Mouse (Mus musculus) CH12.LX (cell line): ENCODE data around the gene Nr2f2. TPM values are rescaled to one million over a fixed set of nuclear protein-coding genes. Genes with fewer than 3 reads are reported as not detected.

Experiments used
- DNase-seq: peaks from one replicate; pipeline ENCODE4 v3.0.0-alpha.2; 2013; ENCODE audit errors: extremely low read depth
- H3K27ac ChIP-seq: 2 replicates; pipeline ENCODE4 v1.5.1; 2012; ENCODE audit warnings: low read depth, mild to moderate bottlenecking, control low read depth, moderate library complexity; ENCODE audit not compliant: insufficient read depth
- H3K27me3 ChIP-seq: replicated peaks from 2 replicates; pipeline ENCODE3; 2012; ENCODE audit warnings: inconsistent platforms
- H3K36me3 ChIP-seq, 2 experiments: replicated peaks in 1 of 2; 2 replicates each; pipeline versions ENCODE3 to v1.6.1; 2012; ENCODE audit warnings: inconsistent platforms in 1 of 2, low read length in 1 of 2, mild to moderate bottlenecking in 1 of 2, mixed read lengths in 1 of 2, moderate library complexity in 1 of 2; ENCODE audit not compliant: control insufficient read depth in 1 of 2, insufficient read depth in 1 of 2
- H3K4me1 ChIP-seq, 2 experiments: 2 replicates each; pipeline ENCODE4 v1.6.1; 2012; ENCODE audit warnings: inconsistent platforms in 1 of 2, moderate library complexity in 1 of 2; ENCODE audit not compliant: insufficient read depth in 2 of 2, control insufficient read depth in 1 of 2
- H3K4me2 ChIP-seq: 2 replicates; pipeline ENCODE4 v1.6.1; 2012; ENCODE audit warnings: low read depth, mild to moderate bottlenecking, control low read depth; ENCODE audit not compliant: poor library complexity, insufficient read depth, severe bottlenecking
- H3K4me3 ChIP-seq, 3 experiments: fragments of 150-350 bp in 1 of 3; sonication (generic) in 1 of 3; replicated peaks in 1 of 3; 2 replicates each; pipeline versions ENCODE3 to v1.5.1; 2011 to 2012; ENCODE audit warnings: low read depth in 2 of 3, low read length in 2 of 3, mild to moderate bottlenecking in 2 of 3, moderate library complexity in 2 of 3, control low read depth in 1 of 3, improper control_type of control experiment in 1 of 3, inconsistent platforms in 1 of 3, mixed read lengths in 1 of 3; ENCODE audit not compliant: poor library complexity in 1 of 3
- H3K79me2 ChIP-seq: replicated peaks from 2 replicates; pipeline ENCODE4 v1.6.1; 2012; ENCODE audit warnings: mild to moderate bottlenecking, moderate library complexity; ENCODE audit not compliant: control insufficient read depth, poor library complexity, insufficient read depth, severe bottlenecking; ENCODE audit errors: extremely low read depth
- H3K9ac ChIP-seq: 2 replicates; pipeline ENCODE4 v1.6.1; 2012; ENCODE audit warnings: low read depth, mild to moderate bottlenecking, control low read depth, moderate library complexity; ENCODE audit not compliant: insufficient read depth
- H3K9me3 ChIP-seq: replicated peaks from 2 replicates; pipeline ENCODE3; 2012; ENCODE audit warnings: low read length, inconsistent platforms, mixed read lengths
- BHLHE40 ChIP-seq: IDR thresholded peaks from 2 replicates; pipeline ENCODE4 v1.6.1; 2011; ENCODE audit warnings: mild to moderate bottlenecking, low read depth, low read length, improper control_type of control experiment
- CHD2 ChIP-seq: IDR thresholded peaks from 2 replicates; pipeline ENCODE4 v1.6.1; 2011; ENCODE audit warnings: low read length, improper control_type of control experiment
- CTCF ChIP-seq, 2 experiments: IDR thresholded peaks in 1 of 2; conservative IDR thresholded peaks in 1 of 2; 2 replicates each; pipeline ENCODE4 v1.5.1; 2011 to 2012; ENCODE audit warnings: low read depth in 2 of 2, low read length in 2 of 2, improper control_type of control experiment in 1 of 2, inconsistent platforms in 1 of 2, mild to moderate bottlenecking in 1 of 2, moderate library complexity in 1 of 2
- EP300 ChIP-seq: IDR thresholded peaks from 2 replicates; pipeline ENCODE4 v1.6.1; 2011; ENCODE audit warnings: low read length, improper control_type of control experiment
- HCFC1 ChIP-seq: IDR thresholded peaks from 2 replicates; pipeline ENCODE4 v1.6.1; 2012; ENCODE audit warnings: low read depth, mild to moderate bottlenecking, inconsistent platforms, low read length, improper control_type of control experiment
- IRF4 ChIP-seq: IDR thresholded peaks from 2 replicates; pipeline ENCODE4 v1.6.1; 2014; ENCODE audit warnings: low read depth, mild to moderate bottlenecking, inconsistent platforms, low read length, improper control_type of control experiment
- JUN ChIP-seq: IDR thresholded peaks from 2 replicates; pipeline ENCODE4 v1.6.1; 2011; ENCODE audit warnings: low read depth, mild to moderate bottlenecking, low read length, improper control_type of control experiment, moderate library complexity; ENCODE audit not compliant: insufficient read depth
- KAT2A ChIP-seq: IDR thresholded peaks from 2 replicates; pipeline ENCODE4 v1.6.1; 2012; ENCODE audit warnings: low read length, improper control_type of control experiment, inconsistent platforms; ENCODE audit not compliant: insufficient replicate concordance
- MAFK ChIP-seq: IDR thresholded peaks from 2 replicates; pipeline ENCODE4 v1.6.1; 2011; ENCODE audit warnings: low read length, improper control_type of control experiment; ENCODE audit not compliant: insufficient replicate concordance
- MAZ ChIP-seq: IDR thresholded peaks from 2 replicates; pipeline ENCODE4 v1.6.1; 2012; ENCODE audit warnings: low read depth, mild to moderate bottlenecking, inconsistent platforms, low read length, improper control_type of control experiment, moderate library complexity
- MEF2A ChIP-seq: IDR thresholded peaks from 2 replicates; pipeline ENCODE4 v1.6.1; 2014; ENCODE audit warnings: low read depth, mild to moderate bottlenecking, inconsistent platforms, low read length, improper control_type of control experiment, borderline replicate concordance
- MYC ChIP-seq: IDR thresholded peaks from 2 replicates; pipeline ENCODE4 v1.6.1; 2011; ENCODE audit warnings: low read depth, mild to moderate bottlenecking, improper control_type of control experiment, low read length
- NELFE ChIP-seq: IDR thresholded peaks from 2 replicates; pipeline ENCODE4 v1.6.1; 2011; ENCODE audit warnings: low read depth, low read length, improper control_type of control experiment
- POLR2A ChIP-seq: IDR thresholded peaks from 2 replicates; pipeline ENCODE4 v1.6.1; 2011; ENCODE audit warnings: low read depth, mild to moderate bottlenecking, improper control_type of control experiment, low read length
- POLR2AphosphoS2 ChIP-seq: IDR thresholded peaks from 2 replicates; pipeline ENCODE4 v1.6.1; 2011; ENCODE audit warnings: low read depth, low read length, improper control_type of control experiment
- SIN3A ChIP-seq: IDR thresholded peaks from 2 replicates; pipeline ENCODE4 v1.6.1; 2012; ENCODE audit warnings: low read length, improper control_type of control experiment, inconsistent platforms
- TBP ChIP-seq: conservative IDR thresholded peaks from 2 replicates; pipeline ENCODE4 v1.6.1; 2011; ENCODE audit warnings: low read depth, low read length, improper control_type of control experiment
- TCF12 ChIP-seq: IDR thresholded peaks from 2 replicates; pipeline ENCODE4 v1.6.1; 2014; ENCODE audit warnings: low read depth, mild to moderate bottlenecking, inconsistent platforms, low read length, improper control_type of control experiment
- USF1 ChIP-seq: IDR thresholded peaks from 2 replicates; pipeline ENCODE4 v1.6.1; 2014; ENCODE audit warnings: low read depth, mild to moderate bottlenecking, inconsistent platforms, low read length, improper control_type of control experiment
- USF2 ChIP-seq: conservative IDR thresholded peaks from 2 replicates; pipeline ENCODE4 v1.6.1; 2011; ENCODE audit warnings: low read depth, low read length, improper control_type of control experiment
- ZC3H11A ChIP-seq: IDR thresholded peaks from 2 replicates; pipeline ENCODE4 v1.6.1; 2012; ENCODE audit warnings: low read depth, mild to moderate bottlenecking, inconsistent platforms, low read length, improper control_type of control experiment
- ZKSCAN1 ChIP-seq: IDR thresholded peaks from 2 replicates; pipeline ENCODE4 v1.6.1; 2012; ENCODE audit warnings: low read depth, inconsistent platforms, low read length, improper control_type of control experiment, borderline replicate concordance
- ZNF384 ChIP-seq: IDR thresholded peaks from 2 replicates; pipeline ENCODE4 v1.6.1; 2012; ENCODE audit warnings: low read depth, low read length, improper control_type of control experiment, inconsistent platforms
- dilution Hi-C: fragments of 300-500 bp; cut with MboI; formaldehyde crosslinking; loops from 2 replicates; pipeline ENCODE4 v1.14.3; 2020; ENCODE audit warnings: low sequenced_read_pairs; ENCODE audit not compliant: extremely low pct_unique_long_range_greater_than_20kb, extremely low pct_ligation_motif_present
- in situ Hi-C: fragments of 300-500 bp; cut with MboI; formaldehyde crosslinking; loops from 3 replicates; pipeline ENCODE4 v1.14.3; 2019; ENCODE audit warnings: low sequenced_read_pairs, low pct_ligation_motif_present, low pct_unique_long_range_greater_than_20kb, mixed read lengths
- polyA plus RNA-seq: library from polyadenylated mRNA; unstranded; fragments of >175 nt; gene quantifications from 2 replicates; pipeline ENCODE4 v1.2.1, GENCODE M21; 2012; ENCODE audit warnings: low read depth; ENCODE audit not compliant: insufficient read length
- total RNA-seq, 2 experiments: library from RNA; depleted of rRNA; stranded (reverse); fragments of 300-350 nt in 1 of 2; fragments of >200 nt in 1 of 2; gene quantifications; 2 replicates each; pipeline ENCODE4 v1.2.3; 2012 to 2014

Nr2f2 gene
- total and polyA plus RNA-seq, 3 experiments: not detected

DNA sequence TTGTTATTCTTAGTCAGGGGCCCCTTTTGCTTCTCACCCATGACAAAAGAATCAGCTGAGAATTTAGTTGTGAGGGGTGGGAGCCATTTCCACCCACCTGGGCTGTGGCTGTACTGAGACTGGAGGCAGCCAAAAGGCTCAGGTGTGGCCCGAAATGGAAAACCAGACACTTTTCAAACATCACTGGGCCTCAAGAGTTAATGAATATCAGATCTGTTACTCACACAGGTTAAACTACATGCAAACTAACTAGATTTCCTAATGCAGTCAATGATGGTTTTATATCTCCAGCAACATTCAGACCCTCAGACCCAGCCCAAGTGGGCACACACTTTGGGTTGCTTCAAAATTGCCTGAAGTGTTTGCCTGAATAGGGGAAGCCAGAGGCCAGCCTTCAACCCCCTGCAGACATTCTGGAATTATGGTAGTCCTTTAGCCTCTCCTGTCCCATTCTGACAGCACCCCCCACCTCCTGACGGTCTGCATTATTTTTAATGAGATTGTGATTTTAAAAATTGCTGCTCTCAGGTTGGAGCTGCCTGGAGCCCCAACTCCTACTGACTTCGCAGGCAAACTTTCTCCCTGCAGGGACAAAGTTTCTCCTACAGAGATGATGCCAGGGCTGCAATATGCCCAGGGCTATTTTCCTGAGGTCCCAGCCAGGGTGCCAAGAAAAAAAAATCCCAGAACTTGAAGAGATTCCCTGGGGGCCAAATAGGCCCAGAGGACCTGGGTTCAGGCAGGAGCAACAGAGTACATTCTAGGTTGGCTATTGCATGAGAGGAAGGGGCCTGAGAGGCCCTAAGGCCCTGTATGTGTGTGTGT, 9.6 kb downstream of the Nr2f2 start:
- Histone ChIP-seq H3K79me2 (no peaks in the 10 kb centered on the region), H3K36me3 (no peaks in the 10 kb centered on the region), H3K4me1 (no peaks in the 10 kb centered on the region), H3K27ac (no peak overlapping the region), H3K9ac (no peak overlapping the region)
- in situ Hi-C loops (no loop called here), dilution Hi-C loops (no loop called here)
- no peak for TF ChIP-seq SIN3A
- TF ChIP-seq USF1: no peak
- TF ChIP-seq EP300: no peak
- no peak for TF ChIP-seq ZC3H11A
- TF ChIP-seq MEF2A: no peak
- TF ChIP-seq ZKSCAN1: no peak
- TF ChIP-seq HCFC1: no peak
- no peak for TF ChIP-seq MAFK
- no peak for TF ChIP-seq MYC
- TF ChIP-seq, all 38 proteins: peak for 0
- Histone ChIP-seq H3K4me2 (no peak overlapping the region), H3K9me3 (peaks cover 65% of the 10 kb centered on the region), H3K4me3 (no peak overlapping the region), H3K27me3 (no peaks in the 10 kb centered on the region)
- no peak for DNase-seq

- dilution Hi-C loops (no loop called here), in situ Hi-C loops (no loop called here)
- Histone ChIP-seq H3K4me3 (no peak overlapping the region), H3K9me3 (peaks cover 60% of the 10 kb centered on the region), H3K27me3 (no peaks in the 10 kb centered on the region), H3K36me3 (no peaks in the 10 kb centered on the region), H3K4me2 (no peak overlapping the region), H3K4me1 (no peaks in the 10 kb centered on the region), H3K79me2 (no peaks in the 10 kb centered on the region), H3K9ac (no peak overlapping the region), H3K27ac (no peak overlapping the region)
- no peak for DNase-seq
- TF ChIP-seq POLR2A: no peak
- no peak for TF ChIP-seq KAT2A
- TF ChIP-seq BHLHE40: no peak
- no peak for TF ChIP-seq ZNF384
- TF ChIP-seq IRF4: no peak
- no peak for TF ChIP-seq NELFE
- no peak for TF ChIP-seq CTCF (conservative IDR thresholded peaks at IDR 0.05 in 1 of 2, IDR thresholded peaks at IDR 0.05 in 1 of 2; ENCODE audit: low read depth in 2 of 2, low read length in 2 of 2)
- TF ChIP-seq MAZ: no peak
- no peak for TF ChIP-seq TBP
- no peak for TF ChIP-seq TCF12
- TF ChIP-seq USF2: no peak
- TF ChIP-seq USF1: no peak
- no peak for TF ChIP-seq EP300
- no peak for TF ChIP-seq CHD2
- TF ChIP-seq SIN3A: no peak
- no peak for TF ChIP-seq POLR2AphosphoS2
- no peak for TF ChIP-seq JUN
Observed at GRCm38 (mm10) chr7:70355691-70356568, 10.6 kb downstream of the Nr2f2 start.
